Mouse (Mus musculus) intestine, postnatal 0 days (tissue): ENCODE data around the gene C030005K15Rik. TPM values are rescaled to one million over a fixed set of nuclear protein-coding genes. Genes with fewer than 3 reads are reported as not detected.

Source experiments
- ATAC-seq: fragments of 200-750 bp; cut with Nextera tagmentation; 2 replicates; pipeline ENCODE4 v1.8.0; 2017; ENCODE audit warnings: mild to moderate bottlenecking, moderate TSS enrichment, moderate library complexity
- H3K27ac ChIP-seq: fragments of 300-500 bp; sonication (generic); 2 replicates; pipeline ENCODE4 v1.5.1; 2014; ENCODE audit warnings: mild to moderate bottlenecking, low read depth, low read length, moderate library complexity
- H3K27me3 ChIP-seq: fragments of 300-500 bp; sonication (generic); replicated peaks from 2 replicates; pipeline ENCODE4 v1.6.1; 2014; ENCODE audit warnings: low read length, mixed read lengths; ENCODE audit not compliant: control insufficient read depth, insufficient read depth
- H3K36me3 ChIP-seq: fragments of 300-500 bp; sonication (generic); 2 replicates; pipeline ENCODE4 v1.6.1; 2014; ENCODE audit warnings: mild to moderate bottlenecking, moderate library complexity; ENCODE audit not compliant: control insufficient read depth, insufficient read depth
- H3K4me1 ChIP-seq: fragments of 300-500 bp; sonication (generic); replicated peaks from 2 replicates; pipeline ENCODE4 v1.6.1; 2014; ENCODE audit warnings: antibody characterized with exemption, low read length, mixed read lengths; ENCODE audit not compliant: control insufficient read depth, insufficient read depth
- H3K4me2 ChIP-seq: fragments of 300-500 bp; sonication (generic); replicated peaks from 2 replicates; pipeline ENCODE4 v1.6.1; 2014; ENCODE audit warnings: low read depth, mild to moderate bottlenecking, moderate library complexity
- H3K4me3 ChIP-seq: fragments of 300-500 bp; sonication (generic); 2 replicates; pipeline ENCODE4 v1.5.1; 2014; ENCODE audit warnings: low read depth, low read length
- H3K9ac ChIP-seq: fragments of 300-500 bp; sonication (generic); 2 replicates; pipeline ENCODE4 v1.6.1; 2014; ENCODE audit warnings: mild to moderate bottlenecking, low read depth, low read length
- H3K9me3 ChIP-seq: fragments of 300-500 bp; sonication (generic); 2 replicates; pipeline ENCODE4 v1.6.1; 2016; ENCODE audit warnings: mixed run types; ENCODE audit not compliant: control insufficient read depth
- CTCF ChIP-seq: sonication (generic); IDR thresholded peaks from 2 replicates; pipeline ENCODE4 v1.5.1; 2016; ENCODE audit warnings: low read depth, mild to moderate bottlenecking, control low read depth, antibody characterized with exemption, moderate library complexity
- WGBS: fragments of 180-500 bp; shearing (Covaris S2); extraction: QIAGEN DNeasy Blood & Tissue Kit; methylation state at CpG from one replicate; pipeline ENCODE4 v1.1.7; 2014; 5-methylcytosine and 5-hydroxymethylcytosine counted together
- polyA plus RNA-seq: library from polyadenylated mRNA; unstranded; fragments of >200 nt; fragmentation: Nextera tagmentation; extraction: Ambion mirVana; gene quantifications from 2 replicates; pipeline ENCODE4 v1.2.1, GENCODE M21; 2015

C030005K15Rik gene
- polyA plus RNA-seq, 1 experiment from 2014 or later: not detected

GRCm38 (mm10) chr10:97693398-97694135 is 33.0 kb downstream of the C030005K15Rik start:
- Histone ChIP-seq H3K9me3 (no peaks in the 10 kb centered on the region), H3K4me1 (no peaks in the 10 kb centered on the region), H3K27ac (no peak overlapping the region), H3K4me3 (no peak overlapping the region), H3K27me3 (no peaks in the 10 kb centered on the region), H3K36me3 (no peaks in the 10 kb centered on the region), H3K4me2 (no peak overlapping the region), H3K9ac (no peak overlapping the region)
- ATAC-seq: no peak
- WGBS: 91% methylated on average over 37 of the region's 37 CpGs
- no peak for TF ChIP-seq CTCF

DNA sequence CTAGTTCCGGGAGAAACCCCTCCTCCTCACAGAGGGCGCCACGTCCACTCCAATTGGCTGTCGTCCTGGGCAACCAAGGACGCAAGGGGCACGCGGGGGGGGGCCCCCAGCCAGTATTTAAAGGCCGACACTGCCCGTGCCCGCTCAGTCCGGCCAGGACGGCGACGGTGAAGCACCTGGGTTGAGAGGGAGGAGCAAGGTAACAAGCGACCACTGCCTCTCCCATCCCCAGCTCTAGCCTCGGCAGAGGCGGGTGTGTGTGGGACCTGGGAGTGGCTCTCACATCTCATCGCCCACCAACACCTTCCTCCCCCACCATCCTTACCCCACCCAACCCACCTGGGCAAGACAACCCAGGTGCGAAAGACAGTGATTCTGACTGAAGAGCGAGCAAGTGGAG is 33.6 kb downstream of the C030005K15Rik start, which contains the start of gene Ccer1:
Ccer1 (plus strand) TSS at position 147 of the 400 bp plus-strand sequence.
- H3K36me3 ChIP-seq: no peaks in the 10 kb centered on the region
- H3K4me2 ChIP-seq: no peak within 1 kb of the TSS
- H3K9me3 ChIP-seq: no peaks in the 10 kb centered on the region
- 73% methylated on average over 20 of the region's 20 CpGs for WGBS
- TF ChIP-seq CTCF: no peak
- H3K27ac ChIP-seq: no peak within 1 kb of the TSS
- no peaks in the 10 kb centered on the region for H3K4me1 ChIP-seq
- no peak within 1 kb of the TSS for H3K9ac ChIP-seq
- H3K27me3 ChIP-seq: no peaks in the 10 kb centered on the region
- H3K4me3 ChIP-seq: no peak within 1 kb of the TSS
- no peak for ATAC-seq

- ATAC-seq: no peak
- Histone ChIP-seq H3K4me3 (no peak overlapping the region), H3K36me3 (no peaks in the 10 kb centered on the region), H3K9ac (no peak overlapping the region), H3K27me3 (no peaks in the 10 kb centered on the region), H3K4me2 (no peak overlapping the region), H3K27ac (no peak overlapping the region), H3K4me1 (no peaks in the 10 kb centered on the region), H3K9me3 (no peaks in the 10 kb centered on the region)
- TF ChIP-seq CTCF: peak; percentile 62
- WGBS: 64% methylated on average over 3 of the region's 3 CpGs
These were observed 37.1 kb downstream of the C030005K15Rik start for GRCm38 (mm10) chr10:97689425-97689824.

- H3K4me1 ChIP-seq: no peaks in the 10 kb centered on the region
These were observed 39.4 kb downstream of the C030005K15Rik start for GRCm38 (mm10) chr10:97687198-97687597.

GRCm38 (mm10) chr10:97682981-97683380 is 43.6 kb downstream of the C030005K15Rik start:
- no peak overlapping the region for H3K9ac ChIP-seq
- no peaks in the 10 kb centered on the region for H3K27me3 ChIP-seq
- no peaks in the 10 kb centered on the region for H3K4me1 ChIP-seq
- H3K27ac ChIP-seq: no peak overlapping the region
- no peak overlapping the region for H3K4me3 ChIP-seq
- no peak for ATAC-seq
- no peak overlapping the region for H3K4me2 ChIP-seq
- H3K9me3 ChIP-seq: no peaks in the 10 kb centered on the region
- H3K36me3 ChIP-seq: no peaks in the 10 kb centered on the region
- no peak for TF ChIP-seq CTCF

More at GRCm38 (mm10) chr10:97687198-97687597, 39.4 kb downstream of the C030005K15Rik start:
- Histone ChIP-seq H3K27me3 (no peaks in the 10 kb centered on the region), H3K4me2 (no peak overlapping the region), H3K9ac (no peak overlapping the region), H3K4me3 (no peak overlapping the region), H3K9me3 (no peaks in the 10 kb centered on the region), H3K36me3 (no peaks in the 10 kb centered on the region), H3K27ac (no peak overlapping the region)
- no peak for TF ChIP-seq CTCF
- WGBS: 86% methylated on average over 1 of the region's 1 CpGs
- ATAC-seq: no peak

Other genes with a start within 250 kb of the C030005K15Rik start
- gene Dcn, start 247.1 kb downstream of the C030005K15Rik start, polyA plus RNA-seq: 353 and 355 TPM in 2 replicates
- 108 and 111 TPM in 2 replicates for gene Lum, start 161.6 kb downstream of the C030005K15Rik start, polyA plus RNA-seq
- gene Kera, start 119.9 kb downstream of the C030005K15Rik start, polyA plus RNA-seq: 0.13 and 0.18 TPM in 2 replicates
- 0.21 and 0.37 TPM in 2 replicates for gene Epyc, start 82.7 kb downstream of the C030005K15Rik start, polyA plus RNA-seq
- gene Ccer1, start 33.7 kb downstream of the C030005K15Rik start, polyA plus RNA-seq: not detected in 2 replicates